Mouse (Mus musculus) cerebellum, postnatal 10 days (tissue): ENCODE data around the gene Gm10375.
"Not testable (repeated sequence)": the region's sequence is repeated elsewhere in the genome, so short reads cannot be mapped to it uniquely, and the experiment has no call there.

Experiments
- DNase-seq, 2 experiments: peaks; one replicate each; pipeline ENCODE4 v3.0.0; 2021; ENCODE audit warnings: mixed read lengths in 2 of 2

Gene Gm10375

GRCm38 (mm10) chr14:43607913-43608312 is at the start of gene Gm10375:
Gene Gm10375, minus strand, starts transcription at chr14:43608013.
- DNase-seq, result not testable (repeated sequence)

DNA sequence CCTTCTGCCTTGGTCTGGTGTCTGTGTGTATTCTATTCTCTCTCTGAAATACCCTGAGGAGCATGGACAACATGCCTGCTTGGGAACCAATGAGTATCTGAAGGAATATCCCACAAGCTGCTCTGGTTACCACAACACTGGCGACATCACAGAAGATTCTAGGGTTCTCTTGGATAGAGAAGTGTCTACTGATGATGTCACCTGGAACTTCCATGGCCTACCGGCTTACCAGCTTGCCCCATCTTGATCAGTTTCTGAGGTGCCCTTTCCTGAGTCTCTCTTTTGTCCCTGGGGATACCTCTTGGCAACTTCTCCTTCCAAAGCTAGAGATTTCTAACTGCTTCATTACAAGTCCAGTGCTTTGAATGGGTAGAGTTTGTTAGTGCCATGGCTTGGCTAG is 28.8 kb downstream of the Gm10375 start, which contains the start of gene Gm17654:
Gene Gm17654, minus strand, starts transcription at position 101 of the 400 bp plus-strand sequence.
- DNase-seq, result not testable (repeated sequence)

- not testable (repeated sequence) for DNase-seq
Measured at GRCm38 (mm10) chr14:43577969-43578368, 29.8 kb downstream of the Gm10375 start.
